Mouse (Mus musculus) lung, postnatal 0 days (tissue): ENCODE results near the gene H2afx.

Experiments used
- CTCF ChIP-seq: IDR thresholded peaks from 2 replicates; pipeline ENCODE4 v1.5.1; 2016; ENCODE audit warnings: antibody characterized with exemption, mild to moderate bottlenecking
- EP300 ChIP-seq: IDR thresholded peaks from 2 replicates; pipeline ENCODE4 v1.6.1; 2016; ENCODE audit warnings: antibody characterized with exemption, mild to moderate bottlenecking, control low read depth

- TF ChIP-seq EP300 (no peak), CTCF (no peak)
Observed at GRCm38 (mm10) chr9:44336964-44337363, 2.5 kb downstream of the H2afx start.
